Mouse (Mus musculus): ENCODE results near the gene Ftsj1.

DNA sequence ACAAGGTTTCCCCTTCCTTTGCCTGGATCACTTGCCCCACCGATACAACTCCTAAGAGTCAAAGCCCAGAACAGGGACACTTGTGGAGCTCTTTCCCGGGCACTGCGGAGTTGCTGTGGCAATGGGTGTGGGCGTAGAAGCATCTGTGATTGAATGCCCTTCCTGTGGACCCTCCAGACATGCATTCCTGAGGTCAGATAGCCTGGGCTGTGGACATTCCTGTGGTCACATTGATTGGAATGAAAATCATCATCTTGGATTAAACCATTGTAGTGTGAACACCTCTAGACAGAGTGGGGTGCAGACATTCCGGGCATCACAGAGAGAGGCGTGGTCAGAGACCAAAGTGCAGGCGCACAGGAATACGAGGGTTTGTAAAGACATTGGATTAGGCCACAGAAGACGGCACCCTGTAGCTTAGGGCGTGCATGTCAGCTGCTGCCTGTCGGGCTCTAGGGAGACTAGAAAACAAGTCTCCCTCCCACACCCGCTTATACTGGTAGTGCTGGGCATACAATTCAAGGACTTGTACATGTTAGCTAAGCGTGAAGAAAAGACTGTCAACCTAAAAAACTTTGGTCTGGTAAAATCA, 13.3 kb downstream of the Ftsj1 start:
- TF ChIP-seq CHD2 (IDR thresholded peaks at IDR 0.05; ENCODE audit: low read depth, low read length), result no peak
- no peak for TF ChIP-seq MAFK (IDR thresholded peaks at IDR 0.05; ENCODE audit: insufficient read depth, low read depth, low read length)
- TF ChIP-seq ZNF384 (IDR thresholded peaks at IDR 0.05; ENCODE audit: low read depth, low read length), result 0 out of 2 replicates have a peak, but pooled peaks have one; percentile 4

Measured in ES-E14 (cell line).